Mouse (Mus musculus) erythroblast, embryonic 14.5 days (primary cell): ENCODE results near the gene Hadhb.

ENCODE experiments used
- GATA1 ChIP-seq: IDR thresholded peaks from 2 replicates; pipeline ENCODE4 v1.6.1; 2012; ENCODE audit warnings: low read length, inconsistent platforms, mixed read lengths
- TAL1 ChIP-seq: IDR thresholded peaks from 3 replicates; pipeline ENCODE4 v1.6.1; 2012; ENCODE audit warnings: low read length, inconsistent platforms, mixed read lengths

DNA sequence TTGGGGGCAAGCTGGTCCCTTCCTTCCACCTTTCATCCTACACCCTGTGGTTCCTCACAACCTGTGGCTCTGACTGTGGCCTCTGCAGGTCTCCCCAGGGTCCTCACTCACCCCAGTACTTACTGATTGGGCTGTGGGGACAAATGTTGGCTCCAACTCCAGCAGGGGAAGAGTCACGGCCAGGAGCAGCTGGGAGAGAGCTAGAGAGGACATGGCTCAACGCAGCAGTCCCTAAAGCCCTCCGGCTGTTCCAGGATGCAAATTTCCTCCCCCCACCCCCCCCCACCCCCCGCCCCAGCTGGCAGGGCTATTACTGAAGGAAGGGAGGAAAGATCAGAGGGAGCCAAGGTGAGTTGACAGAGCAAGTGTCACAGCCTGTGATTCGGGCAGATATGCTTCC is 50.4 kb downstream of the Hadhb start, which contains the start of gene Adgrf3:
- TF ChIP-seq GATA1 (no peak), TAL1 (no peak)
